Mouse (Mus musculus) cerebellum, postnatal 25 days (tissue): ENCODE data around the gene Hs1bp3.

Experiments
- DNase-seq, 2 experiments: peaks; one replicate each; pipeline ENCODE4 v3.0.0; 2021; ENCODE audit warnings: mixed read lengths in 2 of 2

Gene Hs1bp3

GRCm38 (mm10) chr12:8301841-8302431 is 11.3 kb upstream of the Hs1bp3 start, which contains the start of gene Gdf7:
Gene Gdf7 (minus strand): TSS chr12:8301954.
- no peak for DNase-seq

- no peak for DNase-seq
Measured at GRCm38 (mm10) chr12:8305258-8305657, 8.0 kb upstream of the Hs1bp3 start.

- peak; percentile 77 to 81 for DNase-seq
Measured at GRCm38 (mm10) chr12:8306432-8306831, 6.8 kb upstream of the Hs1bp3 start.

- DNase-seq: no peak
Measured at GRCm38 (mm10) chr12:8306910-8307309, 6.3 kb upstream of the Hs1bp3 start.

- DNase-seq: no peak
Measured at GRCm38 (mm10) chr12:8310992-8311391, 2.2 kb upstream of the Hs1bp3 start.

GRCm38 (mm10) chr12:8312266-8312665 is 966 bp upstream of the Hs1bp3 start:
- DNase-seq: no peak

GRCm38 (mm10) chr12:8313773-8314172 is 541 bp downstream of the Hs1bp3 start:
- DNase-seq: no peak

GRCm38 (mm10) chr12:8316541-8316940 is 3.3 kb downstream of the Hs1bp3 start:
- no peak for DNase-seq

- DNase-seq: peak; percentile 87 to 92
Measured at GRCm38 (mm10) chr12:8320084-8320713, 7.0 kb downstream of the Hs1bp3 start.

- no peak for DNase-seq
Measured at GRCm38 (mm10) chr12:8321506-8321905, 8.3 kb downstream of the Hs1bp3 start.

GRCm38 (mm10) chr12:8324086-8324485 is 10.9 kb downstream of the Hs1bp3 start:
- DNase-seq: no peak

- DNase-seq: no peak
Measured at GRCm38 (mm10) chr12:8325245-8325942, 12.2 kb downstream of the Hs1bp3 start.

GRCm38 (mm10) chr12:8325943-8326522 is 12.8 kb downstream of the Hs1bp3 start:
- DNase-seq: peak; percentile 52 to 64

GRCm38 (mm10) chr12:8326825-8327674 is 13.8 kb downstream of the Hs1bp3 start:
- peak; percentile 96 for DNase-seq

GRCm38 (mm10) chr12:8327675-8328053 is 14.4 kb downstream of the Hs1bp3 start:
- no peak for DNase-seq

- DNase-seq: no peak
Measured at GRCm38 (mm10) chr12:8329236-8329635, 16.0 kb downstream of the Hs1bp3 start.

GRCm38 (mm10) chr12:8331489-8332173 is 18.4 kb downstream of the Hs1bp3 start:
- peak in 1 of 2 experiments; percentile 5 for DNase-seq

- DNase-seq: peak in 1 of 2 experiments; percentile 6
Measured at GRCm38 (mm10) chr12:8332174-8332542, 18.9 kb downstream of the Hs1bp3 start.

GRCm38 (mm10) chr12:8333617-8334016 is 20.4 kb downstream of the Hs1bp3 start:
- DNase-seq: no peak

- peak in 1 of 2 experiments; percentile 49 for DNase-seq
Measured at GRCm38 (mm10) chr12:8334261-8334660, 21.0 kb downstream of the Hs1bp3 start.

GRCm38 (mm10) chr12:8335503-8335902 is 22.3 kb downstream of the Hs1bp3 start:
- no peak for DNase-seq
